Mouse (Mus musculus): ENCODE measurements around the gene Fdps.
"Not testable (repeated sequence)": the region's sequence is repeated elsewhere in the genome, so short reads cannot be mapped to it uniquely, and the experiment has no call there.

Gene Fdps

DNA sequence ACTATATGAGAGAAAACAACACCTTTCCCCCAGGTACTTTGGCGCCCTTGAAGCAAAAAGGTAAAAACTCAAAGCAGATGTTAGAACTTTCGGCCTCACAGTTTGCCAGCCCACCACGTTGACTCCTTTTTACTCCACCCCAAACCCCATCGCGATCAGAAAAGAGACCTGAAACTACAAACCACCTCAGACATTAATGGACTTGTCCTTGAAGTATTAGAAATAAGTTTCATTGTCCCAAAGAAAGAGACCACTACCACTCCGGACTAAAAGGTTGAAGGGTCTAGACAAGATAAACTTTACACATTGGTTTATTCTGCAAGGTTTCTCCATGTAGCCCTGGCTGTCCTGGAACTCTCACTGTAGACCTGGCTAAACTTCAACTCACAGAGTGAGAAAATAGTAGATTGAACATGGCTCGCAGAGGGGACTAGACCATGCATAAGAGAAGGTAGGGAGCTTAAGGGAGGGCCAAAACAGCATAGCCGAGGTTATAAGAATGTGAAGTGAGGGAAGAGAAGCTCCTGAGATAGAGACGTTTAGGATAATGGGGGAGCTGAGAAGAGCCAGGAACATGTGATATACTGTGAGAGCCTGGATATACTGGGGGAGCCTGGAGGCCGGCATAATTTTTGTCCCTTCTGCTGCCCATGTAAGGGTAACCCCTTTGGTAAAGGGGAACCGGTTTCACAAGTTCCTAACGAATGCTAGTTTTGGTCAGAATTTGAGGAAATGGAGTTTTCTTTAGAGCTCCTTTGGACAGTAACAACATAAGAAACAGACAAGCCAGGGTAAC lies 934 bp upstream of the Fdps start:
- no peak for DNase-seq (ENCODE audit: low read depth, low spot score)

GRCm38 (mm10) chr3:89101459-89101811 lies 324 bp downstream of the Fdps start:
- DNase-seq (ENCODE audit: low read depth, low spot score), result no peak

DNA sequence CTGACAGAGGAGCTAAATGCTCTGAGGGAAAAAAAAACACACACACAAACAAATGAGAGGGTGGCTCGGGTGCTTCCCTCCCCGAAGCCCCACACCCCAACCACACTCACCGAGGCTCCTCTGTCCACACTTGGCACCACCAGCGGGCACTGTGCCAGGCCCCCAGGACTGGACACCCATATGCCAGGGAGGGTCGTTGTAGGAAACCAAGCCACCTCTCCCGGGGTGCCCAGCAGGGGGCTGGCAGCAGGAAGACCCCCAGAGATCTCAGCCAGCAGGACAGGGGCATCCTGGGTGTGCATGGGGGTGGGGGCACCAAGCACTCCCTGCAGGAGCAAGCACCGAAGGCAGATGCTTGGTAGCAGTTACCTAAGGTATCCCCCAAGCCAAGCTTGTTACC lies 948 bp downstream of the Fdps start, which contains the start of gene Gm43738:
TSS of gene Gm43738 (minus strand) at position 289 of the 400 bp plus-strand sequence.
- DNase-seq (ENCODE audit: low read depth, low spot score), result no peak

DNA sequence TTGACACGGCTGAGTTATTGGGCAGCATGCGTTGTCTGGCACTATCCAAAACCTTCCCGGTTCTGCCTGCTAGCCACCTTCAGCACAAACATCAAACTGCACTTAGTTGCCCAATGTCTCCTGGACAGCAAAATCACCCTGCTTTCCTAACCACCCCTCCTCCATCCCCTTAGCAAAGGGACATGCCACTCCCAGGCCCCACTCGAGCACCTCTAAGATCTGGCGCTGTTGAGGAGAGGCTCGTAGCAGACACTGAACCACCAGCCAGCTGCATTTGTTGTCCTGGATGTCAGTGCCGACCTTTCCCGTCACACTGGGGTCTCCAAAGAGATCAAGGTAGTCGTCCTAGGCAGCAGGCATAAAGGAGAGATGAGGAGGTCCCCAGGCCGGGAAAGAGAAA lies 7.7 kb downstream of the Fdps start:
- no peak for DNase-seq (ENCODE audit: low read depth, low spot score)

GRCm38 (mm10) chr3:89093175-89093574 lies 8.6 kb downstream of the Fdps start, which contains the start of gene Rusc1:
TSS of gene Rusc1 (minus strand) at chr3:89093311.
- peak; percentile 89 for DNase-seq (ENCODE audit: low read depth, low spot score)

DNA sequence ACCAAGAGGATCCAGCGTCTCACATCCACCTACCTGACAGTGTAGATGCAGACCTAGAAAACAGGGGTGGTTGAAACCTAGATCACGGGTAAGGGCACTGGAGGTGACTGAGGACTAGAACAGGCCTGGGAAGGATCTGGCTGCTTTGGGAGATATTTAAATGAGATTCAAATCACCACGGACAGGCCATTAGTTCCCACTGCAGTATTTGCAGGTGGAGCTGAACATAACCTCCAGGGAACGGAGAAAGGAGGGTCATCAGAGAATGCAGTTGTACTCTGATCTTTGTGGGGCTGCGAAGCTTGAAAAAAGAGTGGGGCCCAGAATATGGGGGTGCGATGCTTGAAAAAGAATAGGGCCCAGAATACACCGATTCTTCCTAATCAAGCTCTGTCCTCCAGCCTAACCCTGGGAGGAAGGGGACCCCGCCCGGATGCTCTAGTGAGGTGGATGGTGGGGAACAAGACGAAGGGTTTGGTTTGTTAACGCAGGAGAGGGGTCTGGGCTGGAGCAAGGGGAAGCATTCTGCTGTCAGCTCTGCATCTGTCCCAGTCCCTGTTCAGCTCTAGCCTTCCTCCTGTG lies 9.2 kb downstream of the Fdps start:
- DNase-seq (ENCODE audit: low read depth, low spot score), result no peak

- no peak for DNase-seq (ENCODE audit: low read depth, low spot score)
These were observed 9.8 kb downstream of the Fdps start for GRCm38 (mm10) chr3:89091811-89092508.

DNA sequence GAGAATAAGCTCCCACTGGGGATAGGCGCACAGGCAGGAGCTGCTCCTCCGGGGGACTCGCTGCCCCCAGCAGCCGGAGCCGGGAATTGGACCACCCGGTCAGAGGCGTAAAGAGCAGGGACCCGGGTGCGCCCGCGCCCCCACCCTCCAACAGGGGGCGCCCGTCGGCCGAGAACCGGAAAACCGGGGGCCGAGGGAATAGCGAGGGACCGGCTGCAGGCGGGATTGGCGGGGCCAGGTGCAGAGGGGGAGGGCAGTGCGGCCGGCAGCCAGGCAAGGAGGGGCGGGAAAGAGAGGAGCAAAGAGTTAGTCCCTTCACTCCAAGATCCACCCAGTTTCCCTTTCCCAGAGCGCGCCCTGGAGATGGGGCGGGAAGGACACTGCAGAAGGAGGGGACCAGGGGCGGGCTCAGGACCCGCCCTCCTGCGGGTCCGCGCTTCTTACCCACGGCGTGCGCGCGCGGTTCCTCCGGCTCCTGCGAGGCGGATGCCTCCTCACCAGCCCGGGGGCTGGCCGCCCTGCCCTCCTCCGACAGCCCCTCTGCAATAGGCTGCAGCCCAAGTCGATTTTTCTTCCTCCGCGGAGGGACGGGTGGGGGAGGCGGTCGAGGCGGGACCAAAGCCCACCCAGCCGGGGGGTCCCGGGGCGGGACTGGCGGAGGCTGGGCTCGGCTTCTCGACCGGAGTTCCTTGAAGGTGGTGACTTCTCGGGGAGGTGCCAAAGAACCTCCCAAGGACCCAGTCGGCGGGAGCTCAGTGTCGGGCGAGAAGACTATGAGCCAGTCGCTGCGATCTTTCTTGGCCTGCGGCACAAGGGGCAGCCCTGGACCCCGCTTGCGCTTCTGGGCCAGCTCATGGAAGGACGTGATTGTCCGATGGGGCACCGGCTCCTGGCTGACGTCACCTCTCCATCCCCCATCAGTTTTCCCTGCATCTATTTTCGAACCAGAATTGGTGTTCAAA lies 10.8 kb downstream of the Fdps start:
- DNase-seq (ENCODE audit: low read depth, low spot score), result peak; percentile 84

DNA sequence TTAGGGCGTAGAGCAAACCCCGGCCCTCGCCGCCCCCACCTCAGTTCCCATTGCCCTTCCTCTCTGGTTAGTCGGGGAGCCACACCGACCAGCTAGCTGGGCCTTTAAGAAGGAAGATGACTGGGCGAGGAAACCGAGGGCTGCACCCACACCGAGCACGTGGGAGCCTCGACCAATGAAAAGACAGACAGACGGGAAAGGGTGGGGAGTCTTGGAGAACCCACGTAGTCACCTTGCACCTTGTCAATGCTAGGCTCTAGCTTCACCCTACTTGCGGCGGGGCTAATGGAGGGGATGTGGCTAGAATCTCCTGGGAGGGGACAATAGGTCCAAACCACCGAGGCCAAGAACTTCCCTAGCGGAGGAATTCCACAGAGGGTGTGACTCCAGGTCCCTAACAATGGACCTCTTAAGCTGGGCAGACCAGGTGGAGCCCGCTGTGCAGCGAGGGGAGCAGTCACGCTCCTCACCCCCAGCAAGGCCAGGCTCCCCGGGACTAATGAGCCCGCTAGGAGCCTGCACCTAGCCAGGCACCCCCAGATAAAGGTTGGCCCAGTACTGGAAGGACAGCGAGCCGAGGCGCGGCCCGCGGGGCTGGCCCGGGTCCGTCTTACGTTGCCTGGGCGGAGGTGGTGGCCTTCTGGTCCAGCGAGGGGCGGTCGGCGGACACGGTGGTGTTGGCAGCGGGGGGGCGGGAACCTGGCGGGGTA lies 11.7 kb downstream of the Fdps start:
- DNase-seq (ENCODE audit: low read depth, low spot score), result peak; percentile 91

GRCm38 (mm10) chr3:89088974-89089373 lies 12.8 kb downstream of the Fdps start:
- no peak for DNase-seq (ENCODE audit: low read depth, low spot score)

DNA sequence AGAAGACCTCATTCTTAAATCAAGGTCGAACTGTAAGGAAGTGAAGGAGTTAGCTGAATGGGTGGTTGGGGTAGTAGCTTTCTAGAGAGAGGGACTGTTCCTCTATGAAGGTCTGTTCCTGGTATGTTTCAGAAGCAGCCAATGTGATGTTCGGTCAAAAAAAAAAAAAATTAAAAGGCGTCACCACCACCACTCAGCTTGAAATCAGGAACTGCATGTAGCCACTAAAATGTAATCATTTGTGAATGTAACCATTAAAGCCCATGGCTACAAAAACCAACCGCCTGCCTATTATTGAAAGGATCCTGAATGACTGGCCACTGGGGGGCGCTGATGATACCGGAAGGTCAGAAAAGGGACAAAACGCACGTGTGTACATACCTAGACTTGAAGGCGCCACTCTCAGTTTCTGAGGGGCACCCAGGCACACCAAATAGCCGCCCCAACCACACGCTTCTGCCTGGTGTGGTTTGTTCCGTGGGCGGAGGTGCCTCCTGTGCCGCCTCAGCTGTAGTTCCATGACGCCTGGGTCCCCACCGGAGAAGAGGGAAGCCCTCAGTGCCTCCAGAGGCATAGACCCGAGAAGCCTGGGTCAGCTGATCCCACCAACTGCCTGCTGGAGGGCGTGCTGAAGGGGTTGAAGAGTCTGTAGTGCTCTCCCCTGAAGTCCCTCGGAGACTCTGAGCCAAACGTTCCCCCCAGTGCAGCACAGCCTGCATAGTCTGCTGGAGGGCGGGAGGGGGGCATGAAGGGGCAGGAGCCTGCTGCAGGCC lies 14.2 kb downstream of the Fdps start:
- peak; percentile 87 for DNase-seq (ENCODE audit: low read depth, low spot score)

- DNase-seq (ENCODE audit: low read depth, low spot score), result no peak
These were observed 17.0 kb downstream of the Fdps start for GRCm38 (mm10) chr3:89084654-89085190.

DNA sequence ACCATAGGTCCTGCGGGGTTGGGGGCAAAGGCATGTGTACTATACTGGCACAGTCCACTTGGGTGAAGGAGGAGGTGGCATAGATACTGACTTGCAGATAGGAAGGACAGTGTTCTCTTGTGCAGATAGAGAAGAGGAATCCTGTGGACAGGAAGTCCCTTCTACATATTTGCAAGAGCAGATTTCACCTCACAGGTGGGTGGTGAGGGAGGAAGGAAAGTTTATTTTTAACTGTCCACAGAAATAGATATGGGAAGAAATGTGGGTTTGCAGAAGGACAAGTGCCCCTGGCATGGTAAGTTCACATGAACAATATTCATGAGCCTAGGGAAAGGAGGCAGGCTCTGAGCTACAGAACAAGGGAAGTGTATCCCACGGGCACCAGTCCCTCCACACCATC lies 17.6 kb downstream of the Fdps start:
- DNase-seq (ENCODE audit: low read depth, low spot score), result no peak

- DNase-seq (ENCODE audit: low read depth, low spot score), result not testable (repeated sequence)
These were observed 19.5 kb downstream of the Fdps start for GRCm38 (mm10) chr3:89082287-89082686.

DNA sequence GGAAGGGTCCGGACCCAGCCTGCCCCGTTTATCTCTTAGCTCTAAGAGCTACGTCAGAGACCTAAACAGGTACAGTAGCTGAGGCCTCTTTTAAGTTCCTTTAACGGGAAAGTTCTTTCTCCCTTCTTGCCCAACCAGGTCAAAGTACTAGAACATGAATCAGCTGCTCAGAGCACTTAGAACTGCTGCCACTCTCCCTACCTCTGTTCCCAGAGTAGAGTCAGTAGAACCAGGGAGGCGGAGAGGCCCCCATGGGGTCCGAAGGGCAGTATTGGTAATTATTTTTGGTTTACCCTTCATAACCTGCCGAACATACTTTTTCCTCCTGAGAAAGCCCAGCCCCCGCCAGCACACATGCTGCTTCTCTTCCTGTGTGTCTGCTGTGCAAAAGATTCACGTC lies 24.4 kb downstream of the Fdps start:
- DNase-seq (ENCODE audit: low read depth, low spot score), result no peak

- DNase-seq (ENCODE audit: low read depth, low spot score), result no peak
These were observed 34.5 kb downstream of the Fdps start for GRCm38 (mm10) chr3:89067265-89067664.

GRCm38 (mm10) chr3:89061696-89062095 lies 40.1 kb downstream of the Fdps start:
- DNase-seq (ENCODE audit: low read depth, low spot score), result no peak

GRCm38 (mm10) chr3:89058783-89059182 lies 43.0 kb downstream of the Fdps start:
- peak; percentile 62 for DNase-seq (ENCODE audit: low read depth, low spot score)

GRCm38 (mm10) chr3:89058361-89058760 lies 43.4 kb downstream of the Fdps start:
- no peak for DNase-seq (ENCODE audit: low read depth, low spot score)

Measured in ES-CJ7 (cell line).